Mouse (Mus musculus) liver, adult 10 weeks (tissue): ENCODE data around the gene Cdc6. TPM values are rescaled to one million over a fixed set of nuclear protein-coding genes. Genes with fewer than 3 reads are reported as not detected.

Experiments
- polyA plus RNA-seq: library from polyadenylated mRNA; stranded (reverse); fragments of 350-450 nt; fragmentation: Illumina TruSeq; extraction: RNeasy Lipid Tissue Mini Kit (QIAGEN cat#74804); gene quantifications from one replicate; pipeline ENCODE4 v1.2.3, GENCODE M21; 2014; ENCODE audit warnings: low read depth, low replicate concordance

The Cdc6 gene
- 0.08 TPM for polyA plus RNA-seq

GRCm38 (mm10) chr11:98907437-98908173 is at the start of gene Cdc6:
Gene Cdc6 (plus strand): TSS chr11:98907801.

DNA sequence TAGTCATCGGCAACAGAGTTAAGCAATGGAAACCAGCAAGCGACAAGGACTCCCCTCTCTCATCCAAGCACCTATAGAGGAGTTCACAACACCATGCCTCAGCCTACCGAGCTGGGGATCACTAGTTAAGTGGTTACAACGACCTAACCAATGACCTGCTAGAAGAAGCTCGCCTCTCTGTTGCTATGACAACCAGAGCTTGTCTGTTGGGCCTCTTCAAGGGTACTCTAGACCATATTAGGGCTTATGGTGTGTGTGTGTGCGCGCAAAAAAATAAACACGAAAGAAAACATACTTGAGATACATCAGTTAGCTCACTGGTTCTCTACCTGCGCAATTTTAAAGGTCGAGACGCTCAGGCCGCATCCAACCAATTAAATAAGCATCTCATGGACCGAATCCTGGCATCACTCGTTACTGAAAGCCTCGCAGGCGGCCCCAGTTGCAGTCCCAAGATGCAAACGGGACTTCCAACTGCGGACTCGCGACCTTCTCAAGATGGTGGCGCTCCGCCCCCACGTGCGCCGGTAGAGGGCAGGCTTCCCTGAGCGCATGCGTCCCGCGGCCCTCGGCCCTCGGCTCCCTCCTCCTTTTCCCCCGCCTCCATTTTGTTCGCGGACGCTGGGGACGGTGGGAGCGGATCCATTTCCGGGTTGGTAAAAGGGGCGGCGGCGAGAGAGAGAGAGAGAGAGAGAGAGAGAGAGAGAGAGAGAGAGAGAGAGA is 44.4 kb upstream of the Cdc6 start, which contains the start of gene Wipf2:
TSS of gene Wipf2 (plus strand) at position 611 of the 723 bp plus-strand sequence.

DNA sequence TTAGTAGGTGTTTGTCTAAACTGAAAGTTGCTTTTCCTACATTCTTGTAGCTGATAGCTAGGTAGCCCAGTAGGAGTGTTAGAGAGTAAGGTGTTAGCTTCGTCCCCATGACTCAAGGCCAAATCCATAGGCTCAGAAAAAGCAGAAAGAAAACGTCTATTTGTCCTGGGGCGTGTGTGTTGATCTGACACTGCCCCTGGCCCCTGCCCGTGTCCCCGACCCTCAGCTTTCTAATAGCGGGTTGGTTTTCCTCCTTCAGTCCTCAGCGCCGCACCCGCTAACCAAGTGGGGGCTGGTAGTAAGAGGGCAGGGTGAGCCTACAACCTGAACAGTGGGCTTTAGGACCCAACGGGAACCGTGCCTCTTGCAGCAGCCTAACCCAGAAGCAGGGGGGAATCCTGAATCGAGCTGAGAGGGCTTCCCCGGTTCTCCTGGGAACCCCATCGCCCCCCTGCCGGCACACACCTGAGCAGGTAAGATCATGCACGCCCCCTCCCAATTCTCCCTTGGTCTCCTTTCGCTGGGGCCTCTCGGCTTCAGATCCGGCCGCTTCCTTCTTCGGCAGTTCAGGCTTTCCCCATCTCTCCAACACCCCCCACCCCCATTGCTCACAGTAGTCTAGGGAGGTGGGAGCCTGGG is 20.0 kb downstream of the Cdc6 start, which contains the start of gene Rara:
TSS of gene Rara (plus strand) at position 381 of the 639 bp plus-strand sequence.

Other genes with a start within 250 kb of the Cdc6 start
- not detected for gene Gsdma, start 243.4 kb upstream of the Cdc6 start, polyA plus RNA-seq
- 16.6 TPM for gene Psmd3, start 225.2 kb upstream of the Cdc6 start, polyA plus RNA-seq
- gene Csf3, start 206.5 kb upstream of the Cdc6 start, polyA plus RNA-seq = not detected
- 2.0 TPM for gene Med24, start 178.4 kb upstream of the Cdc6 start, polyA plus RNA-seq
- gene Thra, start 167.2 kb upstream of the Cdc6 start, polyA plus RNA-seq = 1.7 TPM
- gene Nr1d1, start 132.5 kb upstream of the Cdc6 start, polyA plus RNA-seq = 8.0 TPM
- gene Msl1, start 112.3 kb upstream of the Cdc6 start, polyA plus RNA-seq = 35.5 TPM
- 8.3 TPM for gene Casc3, start 102.9 kb upstream of the Cdc6 start, polyA plus RNA-seq
- not detected for gene Rapgefl1, start 71.0 kb upstream of the Cdc6 start, polyA plus RNA-seq
- 4.0 TPM for gene Wipf2, start 44.2 kb upstream of the Cdc6 start, polyA plus RNA-seq
- gene Rara, start 20.0 kb downstream of the Cdc6 start, polyA plus RNA-seq = 1.1 TPM
- not detected for gene Gjd3, start 75.2 kb downstream of the Cdc6 start, polyA plus RNA-seq
- gene Top2a, start 116.4 kb downstream of the Cdc6 start, polyA plus RNA-seq = 0.58 TPM
- gene Igfbp4, start 133.4 kb downstream of the Cdc6 start, polyA plus RNA-seq = 267 TPM
- 0.08 TPM for gene Tns4, start 181.5 kb downstream of the Cdc6 start, polyA plus RNA-seq
- gene Ccr7, start 247.3 kb downstream of the Cdc6 start, polyA plus RNA-seq = 0.32 TPM